Mouse (Mus musculus) cortical plate, adult 2 months (tissue): ENCODE results near the gene Npr1.

Source experiments
- CTCF ChIP-seq: fragments of 200-500 bp; IDR thresholded peaks from 2 replicates; pipeline ENCODE4 v1.5.1; 2011; ENCODE audit warnings: mild to moderate bottlenecking, control low read depth, low read length; ENCODE audit not compliant: insufficient read depth; ENCODE audit errors: extremely low read depth
- POLR2A ChIP-seq: fragments of 200-500 bp; IDR thresholded peaks from 2 replicates; pipeline ENCODE4 v1.6.1; 2011; ENCODE audit warnings: mild to moderate bottlenecking, low read length, control low read depth; ENCODE audit not compliant: insufficient read depth; ENCODE audit errors: extremely low read depth

DNA sequence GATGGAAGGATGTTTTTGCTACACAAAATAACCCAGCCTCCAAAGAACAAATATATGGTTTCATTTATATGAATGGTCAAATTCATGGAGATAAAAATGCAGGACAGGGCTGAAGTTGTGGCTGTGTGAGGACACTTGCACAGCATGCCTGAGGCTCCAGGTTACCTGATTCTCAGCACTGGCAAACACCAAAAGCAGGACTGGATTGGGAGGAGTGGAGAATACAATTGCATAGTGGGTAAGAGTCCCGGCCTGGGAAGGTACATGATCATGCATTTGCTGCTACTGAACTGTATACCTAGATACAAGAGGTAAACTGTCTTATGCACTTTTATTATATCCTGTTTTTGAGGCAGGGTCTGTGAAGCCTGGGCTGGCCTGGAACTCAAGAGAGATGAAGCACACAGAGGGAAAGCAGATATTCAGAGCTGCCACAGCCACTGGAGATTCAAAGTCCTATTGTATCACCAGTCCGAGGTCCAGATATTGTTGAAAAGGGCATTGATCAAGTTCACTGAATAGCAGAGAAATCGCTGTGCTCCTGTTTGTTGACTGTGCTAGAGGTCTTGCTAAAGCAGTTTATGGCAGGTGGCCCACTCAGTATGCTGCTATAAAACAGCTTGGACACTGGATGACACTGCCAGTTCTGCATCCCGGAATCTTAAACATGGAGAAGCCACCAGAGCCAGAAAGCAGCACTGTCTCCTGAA is 28.3 kb upstream of the Npr1 start:
- TF ChIP-seq CTCF (no peak), POLR2A (no peak)
